19 mouse cellular contexts compared by ENCODE assay signal in the genomic region with DNA sequence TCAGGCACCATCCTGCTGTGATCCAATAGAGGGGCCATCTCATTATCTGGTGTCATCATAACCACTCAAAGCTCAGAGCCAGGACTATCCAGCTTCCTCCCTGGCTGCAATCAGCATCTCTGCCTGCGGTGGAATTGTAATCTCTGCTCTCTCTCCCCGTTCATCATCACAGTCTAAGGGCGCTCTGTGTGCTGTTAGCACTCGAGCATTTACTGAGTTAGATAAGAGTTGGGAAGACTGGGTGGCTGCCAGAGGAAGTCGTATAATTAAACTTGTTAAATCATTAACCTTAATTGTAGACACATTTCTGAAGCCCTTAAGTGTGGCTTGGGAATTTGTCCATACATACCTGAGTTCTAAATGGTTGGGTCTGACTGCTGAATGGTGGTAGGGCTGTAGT. TPM values are rescaled to one million over a fixed set of nuclear protein-coding genes. Genes with fewer than 3 reads are reported as not detected.
DNase-seq lines count a peak whose midpoint lies in the region; ATAC-seq and TF ChIP-seq lines count a peak whose summit lies in the region.
"Had no signal": no experiment of that assay in that cellular context is flagged by ENCODE, and none has a peak within 500 bp of the region (broad histone marks: within the 10 kb centered on the region; RNA-seq: fewer than 3 reads in every experiment).

No protein-coding gene starts in this region.

- H3K27ac ChIP-seq in hindbrain, postnatal 0 days: no peak overlapping the region
- H3K27ac ChIP-seq in hindbrain, embryonic 14.5 days: no peak overlapping the region
- no peak overlapping the region for H3K27ac ChIP-seq in MEL (ENCODE audit: control insufficient read depth, low read depth, low read length)
- no peak overlapping the region for H3K27ac ChIP-seq in intestine, embryonic 16.5 days (ENCODE audit: low read length)
- H3K27ac ChIP-seq: forebrain, embryonic 13.5 days; heart, embryonic 13.5 days; neural tube, embryonic 13.5 days had no signal

- TF ChIP-seq EP300 in MEL (IDR thresholded peaks at IDR 0.05; ENCODE audit: low read depth in 1 of 2, low read length in 2 of 2): no peak

- H3K9ac ChIP-seq in hindbrain, postnatal 0 days (replicated peaks; ENCODE audit: low read length): no peak overlapping the region
- no peak overlapping the region for H3K9ac ChIP-seq in hindbrain, embryonic 14.5 days
- H3K9ac ChIP-seq in MEL (ENCODE audit: control insufficient read depth, low read depth, low read length, poor library complexity, severe bottlenecking): no peak overlapping the region
- no peak overlapping the region for H3K9ac ChIP-seq in intestine, embryonic 16.5 days (ENCODE audit: low read depth, low read length)
- H3K9ac ChIP-seq: forebrain, embryonic 13.5 days; heart, embryonic 13.5 days; neural tube, embryonic 13.5 days had no signal

- no peak for TF ChIP-seq CTCF in hindbrain, postnatal 0 days (IDR thresholded peaks at IDR 0.05; ENCODE audit: low read depth)
- no peak for TF ChIP-seq CTCF in MEL (IDR thresholded peaks at IDR 0.05 in 2 of 3, conservative IDR thresholded peaks at IDR 0.05 in 1 of 3; ENCODE audit: control insufficient read depth in 1 of 3, insufficient read depth in 1 of 3, low read depth in 2 of 3, low read length in 3 of 3, poor library complexity in 1 of 3, severe bottlenecking in 1 of 3)

- TF ChIP-seq POLR2A in MEL (IDR thresholded peaks at IDR 0.05; ENCODE audit: control insufficient read depth in 1 of 2, insufficient read depth in 1 of 2, low read depth in 1 of 2, low read length in 2 of 2, poor library complexity in 1 of 2): no peak

- TF ChIP-seq RAD21 in MEL (IDR thresholded peaks at IDR 0.05; ENCODE audit: low read depth, low read length): no peak

- H3K4me3 ChIP-seq in hindbrain, postnatal 0 days (ENCODE audit: low read length): no peak overlapping the region
- no peak overlapping the region for H3K4me3 ChIP-seq in hindbrain, embryonic 14.5 days (replicated peaks; ENCODE audit: low read length)
- no peak overlapping the region for H3K4me3 ChIP-seq in MEL (ENCODE audit: control insufficient read depth in 1 of 2, insufficient read depth in 1 of 2, low read depth in 2 of 2, low read length in 2 of 2)
- H3K4me3 ChIP-seq in intestine, embryonic 16.5 days (ENCODE audit: low read length): no peak overlapping the region
- H3K4me3 ChIP-seq: forebrain, embryonic 13.5 days; heart, embryonic 13.5 days; neural tube, embryonic 13.5 days had no signal

- 62% methylated on average over 5 of the region's 5 CpGs for WGBS in hindbrain, postnatal 0 days
- WGBS in hindbrain, embryonic 14.5 days: 78% methylated on average over 5 of the region's 5 CpGs
- WGBS in intestine, embryonic 16.5 days: 32% methylated on average over 5 of the region's 5 CpGs

- H3K4me2 ChIP-seq in hindbrain, postnatal 0 days (ENCODE audit: low read depth, low read length): no peak overlapping the region
- H3K4me2 ChIP-seq in hindbrain, embryonic 14.5 days (replicated peaks): no peak overlapping the region
- H3K4me2 ChIP-seq in intestine, embryonic 16.5 days (ENCODE audit: low read depth, low read length): no peak overlapping the region
- H3K4me2 ChIP-seq: forebrain, embryonic 13.5 days; heart, embryonic 13.5 days; liver, embryonic 11.5 days; neural tube, embryonic 13.5 days had no signal

- peak; percentile 13 for DNase-seq in hindbrain, postnatal 0 days (ENCODE audit: low spot score)
- no peak for DNase-seq in hindbrain, embryonic 14.5 days (ENCODE audit: low spot score)
- DNase-seq in MEL (ENCODE audit: low read depth, low spot score): peak; percentile 35
- peak; percentile 32 for DNase-seq in kidney, postnatal 14 days
- no peak for DNase-seq in urinary bladder, postnatal 14 days (ENCODE audit: low spot score)
- no peak for DNase-seq in cerebellum, adult 8-10 months
- DNase-seq in adrenal gland, adult 18-20 months (ENCODE audit: low spot score in 2 of 2): no peak
- DNase-seq: cerebellum, adult 11 months; cerebellum, postnatal 25 days; gastrocnemius, postnatal 36 days; heart, postnatal 36 days; left cerebral cortex, postnatal 4 days; right cerebral cortex, postnatal 14 days; thymus, postnatal 25 days had no signal

- H3K4me1 ChIP-seq in hindbrain, postnatal 0 days (ENCODE audit: insufficient read depth, low read length): no peaks in the 10 kb centered on the region
- H3K4me1 ChIP-seq in hindbrain, embryonic 14.5 days (replicated peaks; ENCODE audit: control insufficient read depth, insufficient read depth, low read length): no peaks in the 10 kb centered on the region
- no peaks in the 10 kb centered on the region for H3K4me1 ChIP-seq in MEL (ENCODE audit: control insufficient read depth in 1 of 2, insufficient read depth in 2 of 2, low read length in 2 of 2)
- H3K4me1 ChIP-seq in intestine, embryonic 16.5 days (ENCODE audit: control insufficient read depth, insufficient read depth, low read length): no peaks in the 10 kb centered on the region; the same call in 1 of the 2 replicates
- H3K4me1 ChIP-seq: forebrain, embryonic 13.5 days; neural tube, embryonic 13.5 days had no signal

- no peaks in the 10 kb centered on the region for H3K79me2 ChIP-seq in MEL (ENCODE audit: control insufficient read depth, insufficient read depth, low read length, poor library complexity)

- H3K36me3 ChIP-seq in hindbrain, postnatal 0 days (ENCODE audit: insufficient read depth, low read length): no peaks in the 10 kb centered on the region
- no peaks in the 10 kb centered on the region for H3K36me3 ChIP-seq in hindbrain, embryonic 14.5 days (replicated peaks; ENCODE audit: control insufficient read depth, insufficient read depth)
- H3K36me3 ChIP-seq in MEL (ENCODE audit: control insufficient read depth in 1 of 2, insufficient read depth in 2 of 2, low read length in 2 of 2): no peaks in the 10 kb centered on the region; a peak in 1 of 4 replicates
- no peaks in the 10 kb centered on the region for H3K36me3 ChIP-seq in intestine, embryonic 16.5 days (ENCODE audit: control insufficient read depth, insufficient read depth, low read length)
- H3K36me3 ChIP-seq: heart, embryonic 13.5 days; neural tube, embryonic 13.5 days had no signal

- no peaks in the 10 kb centered on the region for H3K9me3 ChIP-seq in hindbrain, postnatal 0 days (ENCODE audit: low read length)
- no peaks in the 10 kb centered on the region for H3K9me3 ChIP-seq in hindbrain, embryonic 14.5 days (ENCODE audit: control insufficient read depth, low read length)
- H3K9me3 ChIP-seq in MEL (replicated peaks; ENCODE audit: insufficient read depth, low read length): no peaks in the 10 kb centered on the region
- H3K9me3 ChIP-seq in intestine, embryonic 16.5 days (ENCODE audit: control insufficient read depth, low read length): no peaks in the 10 kb centered on the region
- H3K9me3 ChIP-seq: forebrain, embryonic 13.5 days; heart, embryonic 13.5 days; neural tube, embryonic 13.5 days had no signal

- H3K27me3 ChIP-seq in hindbrain, postnatal 0 days (ENCODE audit: insufficient read depth, low read length): no peaks in the 10 kb centered on the region
- H3K27me3 ChIP-seq in hindbrain, embryonic 14.5 days (ENCODE audit: control insufficient read depth, insufficient read depth, low read length): no peaks in the 10 kb centered on the region
- peaks cover 2 to 3% of the 10 kb centered on the region in 2 experiments; a peak in 3 of 4 replicates for H3K27me3 ChIP-seq in MEL (ENCODE audit: control insufficient read depth in 1 of 2, insufficient read depth in 2 of 2, low read length in 2 of 2)
- H3K27me3 ChIP-seq in intestine, embryonic 16.5 days (replicated peaks; ENCODE audit: control insufficient read depth, insufficient read depth, low read length): no peaks in the 10 kb centered on the region
- H3K27me3 ChIP-seq: forebrain, embryonic 13.5 days; neural tube, embryonic 13.5 days had no signal

- ATAC-seq in hindbrain, postnatal 0 days: 0 out of 2 replicates have a peak, but pooled peaks have one; percentile 40
- no peak for ATAC-seq in hindbrain, embryonic 14.5 days (ENCODE audit: low FRiP score)
- ATAC-seq in intestine, embryonic 16.5 days: peak; percentile 95
- ATAC-seq: forebrain, embryonic 13.5 days had no signal

TF ChIP-seq in MEL, 35 proteins besides CTCF, POLR2A, EP300 and RAD21:
- TF ChIP-seq GATA1 (IDR thresholded peaks at IDR 0.05; ENCODE audit: low read depth, low read length) (peak; percentile 48; the same call in 1 of the 2 replicates), RCOR1 (IDR thresholded peaks at IDR 0.05; ENCODE audit: low read depth, low read length) (peak; percentile 63; the same call in 1 of the 2 replicates), MAX (IDR thresholded peaks at IDR 0.05; ENCODE audit: low read length) (no peak)

RNA-seq across cellular contexts. Expression of a gene that starts 29.5 kb away (rescaled TPM):
- total RNA-seq in hindbrain, postnatal 0 days (2014; rRNA removed): 43.5 and 61.1 TPM in 2 replicates
- 23.1 and 24.4 TPM in 2 replicates for polyA plus RNA-seq in hindbrain, postnatal 0 days (2015; fragmentation: Nextera tagmentation; extraction: Ambion mirVana)
- 28.7 and 29.6 TPM in 2 replicates for polyA plus RNA-seq in hindbrain, embryonic 14.5 days (2014; fragmentation: Nextera tagmentation; extraction: Ambion mirVana)
- total RNA-seq in MEL (2012; rRNA removed): 20.0 and 22.2 TPM in 2 replicates
- 10 to 100 TPM in 1 of 2 experiments, not detected in 1; 24.7 TPM for polyA plus RNA-seq in MEL (2012; ENCODE audit: insufficient read depth in 1 of 2, insufficient read length in 2 of 2, low read depth in 1 of 2, low replicate concordance in 2 of 2, missing spikeins in 1 of 2)
- polyA plus RNA-seq in intestine, embryonic 16.5 days (2015; fragmentation: Nextera tagmentation; extraction: Ambion mirVana): 20.4 and 20.8 TPM in 2 replicates
- total RNA-seq in adrenal gland, adult 18-20 months (2021): 10 to 100 TPM; 18.9 to 20.9 TPM

RNA-seq across cellular contexts. Expression of a gene that starts 53.8 kb away (rescaled TPM):
- total RNA-seq in hindbrain, postnatal 0 days (2014; rRNA removed): 199 and 217 TPM in 2 replicates
- polyA plus RNA-seq in hindbrain, postnatal 0 days (2015; fragmentation: Nextera tagmentation; extraction: Ambion mirVana): 70.5 and 71.4 TPM in 2 replicates
- polyA plus RNA-seq in hindbrain, embryonic 14.5 days (2014; fragmentation: Nextera tagmentation; extraction: Ambion mirVana): 70.8 and 81.9 TPM in 2 replicates
- 21.7 and 40.8 TPM in 2 replicates for total RNA-seq in MEL (2012; rRNA removed)
- polyA plus RNA-seq in MEL (2012; ENCODE audit: insufficient read depth in 1 of 2, insufficient read length in 2 of 2, low read depth in 1 of 2, low replicate concordance in 2 of 2, missing spikeins in 1 of 2): 10 to 100 TPM in 1 of 2 experiments, not detected in 1; 32.3 TPM
- polyA plus RNA-seq in intestine, embryonic 16.5 days (2015; fragmentation: Nextera tagmentation; extraction: Ambion mirVana): 11.2 and 11.9 TPM in 2 replicates
- 1 to 10 TPM; 6.3 to 9.7 TPM for total RNA-seq in adrenal gland, adult 18-20 months (2021)

Comparison
In these comparisons a context has a peak if more than half of its experiments do, and no peak if none do; other contexts are left out.
1. DNase-seq: peak in hindbrain, postnatal 0 days (single experiment), MEL (single experiment) and kidney, postnatal 14 days (single experiment); none in hindbrain, embryonic 14.5 days (single experiment), urinary bladder, postnatal 14 days (single experiment), cerebellum, adult 8-10 months (single experiment) and adrenal gland, adult 18-20 months (0 of 2).